ENCODE assay signal across 13 mouse cellular contexts in genomic region chr13:10344362-10344761, GRCm38 (mm10). TPM values are rescaled to one million over a fixed set of nuclear protein-coding genes. Genes with fewer than 3 reads are reported as not detected.
A peak's percentile ranks its signal among the peaks of the same experiment; 100 is the strongest.
DNase-seq lines count a peak whose midpoint lies in the region; ATAC-seq and TF ChIP-seq lines count a peak whose summit lies in the region.
"Had no signal": no experiment of that assay in that cellular context is flagged by ENCODE, and none has a peak within 500 bp of the region (broad histone marks: within the 10 kb centered on the region; RNA-seq: fewer than 3 reads in every experiment).

No protein-coding gene starts in this region.

- no peaks in the 10 kb centered on the region for H3K27me3 ChIP-seq in kidney, embryonic 16.5 days (ENCODE audit: insufficient read depth, low read length)
- peaks cover 8% of the 10 kb centered on the region for H3K27me3 ChIP-seq in Patski
- H3K27me3 ChIP-seq: embryonic facial prominence, embryonic 13.5 days; heart, embryonic 13.5 days; stomach, embryonic 15.5 days had no signal

- peak; percentile 26 for DNase-seq in kidney, adult 9 months
- DNase-seq in CD4-positive helper T cell, adult 2 months (ENCODE audit: low read depth, low spot score) = peak; percentile 70
- no peak for DNase-seq in Patski (ENCODE audit: low read depth, low spot score)
- no peak for DNase-seq in left cerebral cortex, adult 8-10 months (ENCODE audit: low spot score in 2 of 2)
- no peak for DNase-seq in left cerebral cortex, adult 11 months (ENCODE audit: low spot score)
- DNase-seq: kidney, adult 11 months; right cerebral cortex, adult 18-20 months had no signal

- TF ChIP-seq CTCF in Patski (IDR thresholded peaks at IDR 0.05) = peak; percentile 25

- no peaks in the 10 kb centered on the region for H3K36me3 ChIP-seq in kidney, embryonic 16.5 days (ENCODE audit: insufficient read depth, low read length)
- H3K36me3 ChIP-seq: embryonic facial prominence, embryonic 13.5 days; heart, embryonic 13.5 days; stomach, embryonic 15.5 days had no signal

- no peak overlapping the region for H3K4me3 ChIP-seq in kidney, embryonic 16.5 days (ENCODE audit: low read length)
- H3K4me3 ChIP-seq: embryonic facial prominence, embryonic 13.5 days; heart, embryonic 13.5 days; stomach, embryonic 15.5 days had no signal

- H3K9me3 ChIP-seq in kidney, embryonic 16.5 days (ENCODE audit: low read length) = no peaks in the 10 kb centered on the region
- H3K9me3 ChIP-seq: embryonic facial prominence, embryonic 13.5 days; heart, embryonic 13.5 days; stomach, embryonic 15.5 days had no signal

- CTCF ChIA-PET in Patski (lab: Charles Lee) = no interaction called here

- no peak overlapping the region for H3K9ac ChIP-seq in kidney, embryonic 16.5 days (replicated peaks; ENCODE audit: low read length)
- H3K9ac ChIP-seq: embryonic facial prominence, embryonic 13.5 days; heart, embryonic 13.5 days; stomach, embryonic 15.5 days had no signal

- ATAC-seq in kidney, embryonic 16.5 days (ENCODE audit: low FRiP score, low TSS enrichment) = no peak
- no peak for ATAC-seq in Patski
- peak; percentile 75; the same call in 1 of the 2 replicates for ATAC-seq in megakaryocyte, adult 5-6 weeks (ENCODE audit: poor library complexity, severe bottlenecking)

- POLR2A ChIA-PET in Patski (lab: Charles Lee) = no interaction called here

- in situ Hi-C loops in Patski (cut with MboI; ENCODE audit: low pct_unique_long_range_greater_than_20kb) = loop anchor here (10.0 kb wide), 1 partner anchor 460 kb away; no protein-coding TSS in a partner anchor

- no peaks in the 10 kb centered on the region for H3K4me1 ChIP-seq in kidney, embryonic 16.5 days (ENCODE audit: insufficient read depth, low read length)
- H3K4me1 ChIP-seq: embryonic facial prominence, embryonic 13.5 days; heart, embryonic 13.5 days; stomach, embryonic 15.5 days had no signal

- no peak overlapping the region for H3K4me2 ChIP-seq in kidney, embryonic 16.5 days (replicated peaks; ENCODE audit: low read depth, low read length)
- H3K4me2 ChIP-seq: embryonic facial prominence, embryonic 13.5 days; heart, embryonic 13.5 days; stomach, embryonic 15.5 days had no signal

- WGBS in kidney, embryonic 16.5 days = 74% methylated on average over 5 of the region's 5 CpGs

- H3K27ac ChIP-seq in kidney, embryonic 16.5 days (ENCODE audit: low read length) = no peak overlapping the region
- H3K27ac ChIP-seq: embryonic facial prominence, embryonic 13.5 days; heart, embryonic 13.5 days; macrophage; stomach, embryonic 15.5 days had no signal

RNA-seq across cellular contexts. Expression of gene Chrm3, which starts 16.3 kb away (rescaled TPM):
- polyA plus RNA-seq in kidney, embryonic 16.5 days (2015; fragmentation: Nextera tagmentation; extraction: Ambion mirVana) = 0.62 and 0.92 TPM in 2 replicates
- not detected for polyA plus RNA-seq in Patski (2021)
- 0.55 and 1.9 TPM in 2 replicates for total RNA-seq in megakaryocyte, adult 5-6 weeks (2015)
- total RNA-seq in megakaryocyte, adult 5-6 weeks (2017) = 4.6 and 5.5 TPM in 2 replicates
- 10 to 100 TPM; 50.1 to 53.3 (median 52.8) TPM for total RNA-seq in left cerebral cortex, adult 8-10 months (2022)
- polyA plus RNA-seq: macrophage had no signal

Comparison
In these comparisons a context has a peak if more than half of its experiments do, and no peak if none do; other contexts are left out.
1. DNase-seq: peak in kidney, adult 9 months (single experiment) and CD4-positive helper T cell, adult 2 months (single experiment); none in Patski (single experiment), left cerebral cortex, adult 8-10 months (0 of 2) and left cerebral cortex, adult 11 months (single experiment).
2. RNA of gene Chrm3, which starts 16.3 kb away (total RNA-seq): 50.1 to 53.3 TPM in left cerebral cortex, adult 8-10 months; 0.55 to 5.5 TPM in megakaryocyte, adult 5-6 weeks; every median in the first group is over 4 times any median in the second.